Mouse (Mus musculus) urinary bladder, postnatal 10 days (tissue): ENCODE data around the gene Gm28048.

Experiments used
- DNase-seq: peaks from one replicate; pipeline ENCODE4 v3.0.0; 2022; ENCODE audit warnings: low spot score

Gene Gm28048

GRCm38 (mm10) chr11:22938983-22939382 lies 42.9 kb downstream of the Gm28048 start:
- no peak for DNase-seq

- DNase-seq: no peak
Observed at GRCm38 (mm10) chr11:22937716-22938316, 44.1 kb downstream of the Gm28048 start.

GRCm38 (mm10) chr11:22936446-22937125 lies 45.3 kb downstream of the Gm28048 start:
- no peak for DNase-seq

GRCm38 (mm10) chr11:22932167-22932566 lies 49.7 kb downstream of the Gm28048 start:
- DNase-seq: no peak

GRCm38 (mm10) chr11:22931320-22931905 lies 50.5 kb downstream of the Gm28048 start:
- DNase-seq: no peak

- no peak for DNase-seq
Observed at GRCm38 (mm10) chr11:22930129-22930528, 51.8 kb downstream of the Gm28048 start.

- DNase-seq: no peak
Observed at GRCm38 (mm10) chr11:22928586-22929169, 53.2 kb downstream of the Gm28048 start.

- DNase-seq: no peak
Observed at GRCm38 (mm10) chr11:22923606-22924005, 58.3 kb downstream of the Gm28048 start.

GRCm38 (mm10) chr11:22922546-22922945 lies 59.3 kb downstream of the Gm28048 start:
- no peak for DNase-seq

GRCm38 (mm10) chr11:22919336-22919735 lies 62.6 kb downstream of the Gm28048 start:
- no peak for DNase-seq

- no peak for DNase-seq
Observed at GRCm38 (mm10) chr11:22917786-22918185, 64.1 kb downstream of the Gm28048 start.

GRCm38 (mm10) chr11:22913744-22914143 lies 68.1 kb downstream of the Gm28048 start:
- no peak for DNase-seq

GRCm38 (mm10) chr11:22911831-22912230 lies 70.1 kb downstream of the Gm28048 start:
- DNase-seq: no peak

- no peak for DNase-seq
Observed at GRCm38 (mm10) chr11:22906453-22906865, 75.4 kb downstream of the Gm28048 start.

- no peak for DNase-seq
Observed at GRCm38 (mm10) chr11:22902923-22903322, 79.0 kb downstream of the Gm28048 start.

GRCm38 (mm10) chr11:22900041-22900440 lies 81.8 kb downstream of the Gm28048 start:
- DNase-seq: no peak

- no peak for DNase-seq
Observed at GRCm38 (mm10) chr11:22897642-22898041, 84.2 kb downstream of the Gm28048 start.

GRCm38 (mm10) chr11:22897127-22897526 lies 84.8 kb downstream of the Gm28048 start:
- no peak for DNase-seq

- no peak for DNase-seq
Observed at GRCm38 (mm10) chr11:22893075-22893474, 88.8 kb downstream of the Gm28048 start.

GRCm38 (mm10) chr11:22892466-22892865 lies 89.4 kb downstream of the Gm28048 start:
- DNase-seq: no peak

GRCm38 (mm10) chr11:22891876-22892275 lies 90.0 kb downstream of the Gm28048 start:
- DNase-seq: no peak

- no peak for DNase-seq
Observed at GRCm38 (mm10) chr11:22891242-22891641, 90.6 kb downstream of the Gm28048 start.

GRCm38 (mm10) chr11:22889224-22889623 lies 92.7 kb downstream of the Gm28048 start:
- DNase-seq: no peak
